Mouse (Mus musculus): Measurements from ENCODE around the gene Zfp790.

DNA sequence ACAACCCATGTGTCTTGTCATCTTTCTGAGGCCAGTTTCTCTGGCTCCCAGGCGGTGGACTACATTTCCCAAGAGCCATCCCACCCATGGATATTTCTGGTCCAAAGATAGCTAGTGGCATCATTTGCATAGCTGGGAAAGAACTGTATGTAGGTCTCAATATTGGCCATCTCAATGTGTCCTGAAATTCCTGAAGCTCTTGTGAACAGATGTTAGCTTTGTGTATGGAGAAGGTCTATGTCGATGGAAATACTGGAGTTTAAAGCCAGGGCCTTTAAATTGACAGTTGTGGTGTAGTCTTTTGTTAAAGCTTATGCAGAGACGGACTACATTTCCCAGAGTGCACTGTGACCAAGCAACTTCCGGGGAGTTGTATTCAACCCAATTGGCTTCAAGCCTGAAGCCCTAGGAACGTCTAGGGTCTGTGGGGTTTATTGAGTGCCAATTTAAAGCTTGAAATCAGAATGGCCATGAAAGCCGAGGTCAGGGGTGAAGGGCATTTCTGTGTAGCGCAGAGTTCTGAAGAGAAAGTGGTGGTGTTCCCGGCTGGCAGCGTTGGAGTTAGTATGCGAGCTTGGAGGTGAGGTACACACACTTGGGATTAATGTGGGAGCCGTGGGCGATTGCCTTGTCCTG is 2.8 kb downstream of the Zfp790 start:
- TF ChIP-seq CTCF (IDR thresholded peaks at IDR 0.05; ENCODE audit: low read depth), result no peak
- no peak for TF ChIP-seq EP300 (IDR thresholded peaks at IDR 0.05; ENCODE audit: low read depth)

Data from heart, postnatal 0 days (tissue).